Mouse (Mus musculus): ENCODE data around the gene Cyp4x1. TPM values are rescaled to one million over a fixed set of nuclear protein-coding genes. Genes with fewer than 3 reads are reported as not detected.

The Cyp4x1 gene
- total RNA-seq, 1 experiment from 2014 or later, result not detected

DNA sequence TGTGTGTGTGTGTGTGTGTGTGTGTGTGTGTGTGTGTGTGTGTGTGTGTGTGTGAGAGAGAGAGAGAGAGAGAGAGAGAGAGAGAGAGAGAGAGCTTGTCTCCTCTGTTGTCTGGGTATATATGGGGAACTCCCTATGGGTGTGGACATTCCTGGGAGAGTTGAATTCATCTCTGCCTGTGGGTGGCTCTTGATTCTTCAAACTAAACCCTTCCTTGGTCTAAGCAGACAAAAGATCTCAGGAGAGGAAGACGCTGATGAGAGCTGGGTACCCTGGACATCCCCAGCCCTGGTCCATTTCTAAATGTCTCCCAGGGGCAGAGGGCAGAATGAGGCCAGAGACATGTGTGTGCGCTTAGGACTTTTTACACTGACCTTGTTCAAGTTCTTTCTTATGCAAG, 40.0 kb downstream of the Cyp4x1 start:
- ATAC-seq (ENCODE audit: extremely low read depth, insufficient number of reproducible peaks, low FRiP score, poor library complexity, severe bottlenecking), result no peak

DNA sequence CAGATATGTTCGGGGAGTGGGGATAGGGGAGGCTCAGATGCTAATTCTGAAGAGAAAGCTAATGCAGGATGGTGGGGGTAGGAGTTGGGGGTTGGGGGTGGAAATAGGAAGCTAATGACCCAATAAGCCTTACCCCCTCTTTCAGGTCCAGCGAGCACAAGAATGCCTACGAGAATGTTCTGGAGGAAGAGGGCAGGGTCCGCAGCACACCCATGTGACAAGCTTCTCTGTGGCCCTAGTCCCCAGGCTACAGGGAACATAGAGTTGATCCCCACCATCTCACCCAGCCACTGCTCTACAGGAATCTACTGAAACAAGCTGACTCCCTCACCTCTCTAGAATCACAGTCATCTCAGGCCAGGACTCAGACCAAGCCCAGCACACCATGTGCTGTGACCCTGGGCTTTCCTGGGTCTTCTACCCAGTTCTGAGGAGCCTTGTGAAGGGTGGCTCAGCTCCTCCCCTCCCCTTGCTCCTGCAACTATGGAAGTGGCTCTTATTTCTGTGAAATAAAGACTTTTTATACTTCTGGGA, 40.7 kb downstream of the Cyp4x1 start:
- ATAC-seq (ENCODE audit: extremely low read depth, insufficient number of reproducible peaks, low FRiP score, poor library complexity, severe bottlenecking), result no peak

DNA sequence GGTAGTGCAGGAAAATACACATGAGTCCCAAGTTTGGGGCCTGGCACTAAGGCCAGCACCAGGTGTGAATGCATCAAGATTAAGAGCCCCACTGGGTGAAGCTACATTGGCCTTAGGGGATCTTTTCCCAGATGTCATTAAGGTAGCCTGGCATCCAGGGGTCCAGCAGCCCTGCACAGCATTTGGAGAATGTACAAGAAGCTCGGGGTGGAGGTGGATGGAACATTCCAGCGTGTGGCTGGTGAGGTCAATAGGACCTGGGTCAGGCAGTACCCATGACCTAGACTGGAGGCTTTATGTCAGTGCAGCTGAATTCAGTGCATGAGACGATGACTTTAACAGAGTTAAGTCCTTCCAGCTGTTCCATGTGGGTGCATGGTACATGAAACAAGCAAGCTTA, 42.3 kb downstream of the Cyp4x1 start:
- ATAC-seq (ENCODE audit: extremely low read depth, insufficient number of reproducible peaks, low FRiP score, poor library complexity, severe bottlenecking), result no peak

DNA sequence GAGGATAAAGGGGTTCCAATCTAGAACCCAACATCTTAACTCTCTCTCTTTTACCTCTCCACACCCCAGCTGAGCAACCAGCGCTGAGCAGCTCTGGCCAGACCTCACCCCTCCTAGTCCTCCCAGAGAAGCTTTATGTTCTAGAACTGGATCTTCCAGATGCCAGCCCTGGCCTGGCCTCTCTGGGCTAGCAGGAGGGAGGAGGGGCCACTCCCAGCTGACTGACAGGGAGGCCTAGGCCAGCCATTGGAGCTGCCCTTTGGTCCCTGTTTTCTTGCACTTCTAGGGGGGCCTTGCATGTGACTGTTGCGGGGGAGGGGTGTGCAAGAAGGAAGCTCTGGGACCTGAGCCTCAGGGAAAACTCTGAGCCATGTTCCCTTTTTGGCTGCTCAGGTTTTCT, 43.5 kb downstream of the Cyp4x1 start:
- ATAC-seq (ENCODE audit: extremely low read depth, insufficient number of reproducible peaks, low FRiP score, poor library complexity, severe bottlenecking), result no peak

DNA sequence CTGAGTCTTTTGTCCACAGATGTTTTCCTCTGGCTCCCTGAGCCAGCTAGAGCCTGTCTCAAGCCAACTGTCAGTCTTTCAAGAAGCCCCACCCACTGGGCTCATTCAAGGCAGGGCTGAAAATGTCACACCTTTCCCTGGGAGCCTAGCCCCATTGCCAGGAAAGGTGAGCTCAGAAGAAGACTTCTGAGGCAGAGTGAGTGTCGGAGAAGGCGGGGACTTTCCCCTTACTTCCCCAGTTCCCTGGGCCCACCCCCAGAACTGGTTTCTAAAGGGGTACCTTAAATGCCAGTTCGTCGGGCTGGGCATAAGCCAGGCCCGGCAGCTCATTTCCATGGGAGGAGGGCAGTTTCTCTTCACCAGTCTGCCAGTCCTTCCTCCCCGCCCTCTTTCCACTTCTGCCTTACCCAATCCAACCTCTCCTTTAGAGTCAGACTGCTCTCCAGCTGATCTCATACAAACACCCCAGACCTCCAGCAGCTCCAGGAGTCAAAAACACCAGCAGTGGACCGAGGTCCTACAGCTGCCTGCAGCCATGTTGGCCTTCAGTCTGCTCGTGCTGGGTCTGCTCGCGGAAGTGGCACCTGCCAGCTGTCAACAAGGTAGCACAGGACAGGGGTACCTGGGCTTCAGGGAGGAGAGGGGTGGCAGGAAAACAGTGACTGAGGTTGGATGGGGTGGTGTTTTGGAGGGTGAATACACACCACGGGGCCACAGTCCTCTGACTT, 45.3 kb downstream of the Cyp4x1 start, which contains the start of gene Pdzk1ip1:
Gene Pdzk1ip1, plus strand, starts transcription at position 98 of the 728 bp plus-strand sequence.
- ATAC-seq (ENCODE audit: extremely low read depth, insufficient number of reproducible peaks, low FRiP score, poor library complexity, severe bottlenecking), result no peak

DNA sequence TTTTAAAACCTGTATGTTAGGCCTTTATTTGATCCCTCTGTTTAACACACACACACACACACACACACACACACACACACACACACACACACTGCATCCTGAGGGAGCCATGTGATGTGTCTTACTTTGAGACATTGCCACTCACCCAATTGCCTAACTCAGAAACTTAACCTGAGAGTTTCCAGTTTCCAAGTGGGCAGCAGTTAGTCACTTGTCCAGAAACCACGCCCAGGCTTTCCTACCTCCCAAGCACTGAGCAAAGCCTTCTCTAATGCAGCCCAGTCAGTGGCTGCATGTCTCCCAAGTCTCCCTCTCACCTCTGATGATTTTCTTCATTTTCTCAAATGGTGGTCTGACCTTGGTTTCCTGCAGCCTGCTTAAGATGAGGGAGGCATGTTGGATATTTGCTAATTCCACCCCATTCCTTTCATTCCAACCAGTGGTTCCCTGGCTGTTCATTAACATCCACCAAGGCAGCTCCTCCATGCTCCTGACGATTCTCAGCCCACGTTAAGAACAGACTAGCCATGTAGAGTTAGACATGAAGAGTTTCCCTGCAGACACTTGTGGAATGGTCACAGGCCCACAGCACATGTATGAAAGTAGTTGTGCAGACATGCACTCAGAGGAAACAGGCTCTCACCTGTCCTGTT, 47.2 kb downstream of the Cyp4x1 start:
- no peak for ATAC-seq (ENCODE audit: extremely low read depth, insufficient number of reproducible peaks, low FRiP score, poor library complexity, severe bottlenecking)

DNA sequence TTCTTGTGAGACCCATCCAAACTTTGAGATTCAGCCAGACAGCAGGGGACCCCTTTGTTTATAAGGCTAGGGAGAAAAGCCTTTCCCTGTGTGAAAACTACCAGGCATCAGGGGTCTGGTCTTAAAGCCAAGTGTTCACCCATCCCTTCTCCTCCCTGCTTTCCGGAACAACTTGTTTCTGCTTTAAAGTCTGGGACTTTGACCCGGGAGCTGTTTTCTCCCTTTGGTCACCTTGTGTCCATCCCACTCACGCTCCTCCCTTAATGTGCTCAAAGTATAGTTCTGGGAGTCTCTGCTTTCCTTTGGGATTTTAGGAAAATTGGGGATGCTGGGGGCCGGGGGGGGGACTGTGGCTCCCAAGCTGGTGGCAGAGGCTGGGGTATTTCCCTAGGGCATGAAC, 47.8 kb downstream of the Cyp4x1 start:
- no peak for ATAC-seq (ENCODE audit: extremely low read depth, insufficient number of reproducible peaks, low FRiP score, poor library complexity, severe bottlenecking)

DNA sequence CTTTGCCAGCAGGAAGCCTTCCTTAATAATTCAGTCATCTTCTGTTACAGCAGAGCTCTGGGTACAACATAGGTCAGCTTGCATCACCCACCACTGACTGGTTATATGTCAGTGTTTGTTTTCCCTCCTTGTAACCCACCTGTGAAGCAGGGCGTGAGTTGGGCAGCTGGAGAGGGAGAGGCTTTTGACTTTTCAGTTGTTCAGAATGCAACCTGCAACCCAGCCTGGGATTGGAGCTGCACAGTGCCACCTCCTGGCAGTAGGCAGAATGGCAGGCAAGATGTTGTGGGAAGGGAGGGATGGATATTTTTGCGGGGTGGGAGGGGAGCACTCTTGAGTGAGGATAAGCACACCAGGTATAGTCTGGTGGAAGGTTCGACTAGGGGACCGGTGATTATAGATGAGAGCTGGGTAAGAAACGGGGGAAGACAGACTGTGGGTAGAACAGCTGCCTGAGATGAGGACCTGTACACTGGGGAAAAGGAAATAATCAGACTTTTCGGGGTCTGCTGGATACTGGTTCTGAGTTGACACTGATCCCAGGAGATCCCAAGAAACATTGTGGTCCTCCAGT, 48.5 kb downstream of the Cyp4x1 start:
- peak; percentile 79 for ATAC-seq (ENCODE audit: extremely low read depth, insufficient number of reproducible peaks, low FRiP score, poor library complexity, severe bottlenecking)

DNA sequence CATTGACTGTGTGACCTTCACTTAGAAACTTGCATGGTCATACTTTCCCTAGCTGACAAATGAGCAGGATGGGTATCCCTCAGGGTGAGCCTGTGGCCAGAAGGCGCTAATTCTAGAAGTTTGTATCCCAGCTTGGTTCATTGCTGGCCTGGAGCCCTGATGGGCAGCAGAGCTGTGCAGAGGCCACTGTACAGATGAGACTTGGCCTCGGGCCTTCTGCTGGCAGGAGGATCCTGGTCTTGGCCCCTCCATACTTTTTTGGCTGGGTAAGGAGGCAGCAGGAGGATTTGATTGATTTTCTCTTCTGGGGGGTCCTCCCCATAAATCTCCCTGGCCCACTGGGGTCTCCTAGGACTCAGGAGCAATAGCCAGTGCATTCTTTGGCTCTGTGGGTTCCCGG, 51.0 kb downstream of the Cyp4x1 start:
- ATAC-seq (ENCODE audit: extremely low read depth, insufficient number of reproducible peaks, low FRiP score, poor library complexity, severe bottlenecking), result no peak

DNA sequence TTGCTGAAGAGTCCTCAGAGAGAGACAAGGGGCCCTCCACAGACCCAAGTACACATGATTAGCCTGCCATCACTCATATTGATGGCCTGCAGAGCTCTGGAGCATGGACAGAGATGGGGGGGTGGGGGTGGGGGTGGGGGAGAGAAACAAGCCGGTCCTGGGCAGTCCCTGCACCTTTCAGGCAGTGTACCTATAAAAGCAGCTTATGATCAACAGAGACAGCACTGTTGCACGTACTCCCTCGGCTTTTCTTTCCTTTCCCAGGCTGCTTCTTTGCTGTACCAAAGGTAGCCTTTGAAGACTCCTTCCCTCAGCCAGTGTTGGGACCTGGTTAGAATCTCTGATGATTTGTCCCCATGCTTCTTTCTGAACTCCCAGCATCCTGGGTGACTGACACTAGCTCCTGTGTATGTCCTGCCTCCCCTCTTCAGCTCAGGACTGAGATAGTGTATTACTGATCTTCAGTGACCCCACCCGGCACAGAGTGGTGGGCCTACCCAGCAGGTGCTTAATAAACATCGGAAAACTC, 54.2 kb downstream of the Cyp4x1 start:
- no peak for ATAC-seq (ENCODE audit: extremely low read depth, insufficient number of reproducible peaks, low FRiP score, poor library complexity, severe bottlenecking)

DNA sequence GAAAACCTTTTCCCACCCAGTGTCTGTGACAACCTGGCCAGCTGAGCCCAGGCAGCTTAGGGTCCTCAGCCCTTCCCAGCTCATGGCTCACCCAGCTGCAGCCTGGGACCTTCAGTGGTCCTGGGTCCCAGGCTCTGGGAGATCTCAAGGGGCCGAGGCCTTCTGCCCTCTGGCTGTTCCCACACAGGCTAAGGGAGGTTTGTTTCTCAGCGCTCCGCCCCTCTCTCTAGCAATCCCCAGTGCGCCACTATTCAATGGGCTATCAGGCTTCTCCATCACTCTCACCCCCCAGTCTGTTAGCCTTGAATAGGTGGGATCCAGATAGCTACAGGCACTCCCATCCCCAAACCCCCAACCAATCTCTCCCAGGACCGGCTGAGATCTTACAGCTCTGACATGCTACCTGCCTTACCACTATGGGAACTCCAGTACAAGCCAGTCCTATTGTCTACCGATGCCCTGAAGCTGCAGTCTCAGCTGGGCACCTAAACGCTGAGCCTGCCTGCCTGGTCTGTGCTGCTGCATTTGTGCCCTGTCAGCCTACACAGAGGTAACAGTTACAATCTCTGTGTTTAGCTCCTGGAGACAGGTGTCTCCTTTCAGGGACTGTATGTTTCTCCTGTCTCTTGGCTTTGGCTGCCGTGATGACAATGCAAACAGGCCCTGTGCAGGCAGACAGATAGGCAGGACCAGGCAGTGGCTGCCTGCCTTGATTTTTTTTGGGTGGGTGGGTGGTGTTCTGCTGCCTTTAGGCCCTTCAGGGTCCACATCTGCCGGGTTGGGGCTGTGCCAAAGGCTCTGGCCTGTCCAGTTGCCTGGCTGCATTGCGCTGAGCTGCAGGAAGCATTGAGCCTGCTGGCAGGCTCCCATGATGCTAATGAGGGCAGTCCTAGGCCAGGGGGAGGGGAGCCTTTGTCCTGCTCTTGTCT, 54.9 kb downstream of the Cyp4x1 start:
- no peak for ATAC-seq (ENCODE audit: extremely low read depth, insufficient number of reproducible peaks, low FRiP score, poor library complexity, severe bottlenecking)

DNA sequence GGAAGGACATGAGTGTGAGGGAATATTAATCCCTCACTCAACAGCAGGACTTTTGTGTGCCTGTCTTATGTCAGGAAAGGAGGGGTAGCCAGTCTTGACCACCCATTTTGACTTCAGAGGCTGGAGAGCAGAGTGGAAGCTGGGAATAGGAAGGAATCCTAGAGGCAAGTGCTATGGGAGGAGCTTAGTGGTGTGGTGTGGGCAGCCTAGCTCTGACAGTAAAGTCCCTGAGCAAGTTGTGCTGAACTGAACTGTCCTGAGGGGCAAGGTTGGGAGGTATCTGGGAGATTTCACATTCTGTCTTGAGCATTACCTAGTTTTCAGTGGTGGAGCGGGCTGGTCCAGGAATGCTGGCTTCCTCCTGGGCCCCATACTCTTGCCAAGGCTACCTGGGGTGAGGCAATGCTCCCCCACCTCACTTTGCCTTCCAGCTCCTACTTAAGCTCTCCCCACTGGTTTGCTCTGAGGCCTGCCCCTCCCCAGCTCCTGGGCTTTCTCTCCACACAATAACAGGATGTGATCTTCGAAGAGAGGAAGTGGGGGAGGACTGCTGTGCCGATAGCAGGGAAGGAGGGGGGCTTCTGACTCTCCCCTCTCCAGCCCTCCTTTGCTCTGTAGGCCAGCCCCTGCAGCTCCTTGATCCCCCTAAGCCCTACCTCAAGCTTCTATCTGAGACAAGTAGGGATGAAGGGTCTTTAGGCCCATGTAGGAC, 58.7 kb downstream of the Cyp4x1 start:
- no peak for ATAC-seq (ENCODE audit: extremely low read depth, insufficient number of reproducible peaks, low FRiP score, poor library complexity, severe bottlenecking)

DNA sequence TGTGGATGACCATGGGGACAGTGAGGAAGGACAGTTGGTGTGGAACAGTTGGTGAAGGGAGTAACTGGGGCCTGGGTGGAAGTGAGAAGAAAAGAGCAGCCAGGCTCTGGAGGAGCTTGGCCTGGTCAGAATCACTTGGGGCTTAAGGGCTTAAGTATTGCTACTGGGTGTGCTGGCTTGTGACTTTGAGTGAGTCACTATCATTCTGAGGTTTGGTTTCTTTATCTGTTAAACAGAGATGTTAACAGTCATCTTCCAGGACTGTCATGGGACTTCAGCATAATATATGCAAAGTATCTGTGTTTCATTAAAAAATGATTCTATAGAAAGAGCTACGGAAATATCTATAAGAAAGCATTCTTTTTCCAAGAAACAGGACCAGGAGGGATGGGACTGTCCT, 59.3 kb downstream of the Cyp4x1 start:
- ATAC-seq (ENCODE audit: extremely low read depth, insufficient number of reproducible peaks, low FRiP score, poor library complexity, severe bottlenecking), result no peak

DNA sequence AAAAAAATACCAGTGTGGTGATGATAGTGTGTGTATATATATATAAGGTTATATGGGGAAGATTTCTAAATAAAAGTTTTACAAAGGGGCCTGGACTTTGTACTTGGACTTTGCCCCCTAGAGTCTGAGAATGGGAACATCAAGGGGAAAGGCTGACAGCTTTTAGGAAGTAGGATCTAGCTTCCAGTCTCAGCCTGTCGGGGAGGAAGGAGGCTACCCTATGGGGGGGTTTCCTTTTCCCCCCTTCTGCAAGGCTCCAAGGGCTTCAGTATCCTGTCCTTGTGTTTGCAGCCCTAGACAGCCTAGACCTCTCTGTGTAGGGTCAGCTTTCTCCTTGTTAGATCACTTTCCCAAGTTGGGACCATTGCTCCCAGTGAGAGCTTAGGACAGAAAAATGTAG, 62.4 kb downstream of the Cyp4x1 start:
- ATAC-seq (ENCODE audit: extremely low read depth, insufficient number of reproducible peaks, low FRiP score, poor library complexity, severe bottlenecking), result no peak

DNA sequence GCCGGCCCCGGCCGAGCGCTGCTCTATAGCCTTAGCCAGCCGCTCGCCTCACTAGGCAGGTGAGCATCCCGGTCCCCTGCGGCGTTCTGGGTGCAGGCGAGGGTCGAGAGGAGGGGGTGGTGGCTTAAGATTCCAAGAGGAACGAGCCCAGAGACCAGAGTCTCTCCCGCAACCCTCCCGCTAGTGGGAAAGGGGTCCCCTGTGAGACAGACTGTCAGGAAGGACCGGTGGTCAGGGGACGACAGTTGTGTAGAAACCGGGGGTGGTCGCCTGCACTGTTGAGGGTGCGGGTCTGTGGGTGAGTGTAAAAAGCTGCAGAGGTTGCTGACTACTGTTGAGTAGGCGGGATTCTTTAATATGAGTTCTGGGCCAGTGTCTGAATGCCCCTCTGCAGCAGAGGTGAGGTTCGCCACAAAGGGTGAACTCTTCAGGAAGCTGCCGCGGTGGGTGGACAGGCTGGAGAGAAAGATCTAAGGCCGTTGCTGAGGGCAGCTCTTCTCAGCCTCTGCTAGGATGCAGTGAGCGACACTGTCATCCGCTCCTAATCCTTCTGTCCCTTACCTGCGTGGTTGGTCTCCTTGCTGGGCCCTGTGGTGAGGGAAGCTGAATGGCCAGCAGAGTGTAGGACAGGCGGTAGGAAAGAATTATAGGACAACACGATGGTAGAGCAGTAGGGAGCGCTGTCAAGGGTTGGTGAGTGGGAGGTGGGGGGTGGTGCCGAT, 70.4 kb downstream of the Cyp4x1 start:
- ATAC-seq (ENCODE audit: extremely low read depth, insufficient number of reproducible peaks, low FRiP score, poor library complexity, severe bottlenecking), result no peak

DNA sequence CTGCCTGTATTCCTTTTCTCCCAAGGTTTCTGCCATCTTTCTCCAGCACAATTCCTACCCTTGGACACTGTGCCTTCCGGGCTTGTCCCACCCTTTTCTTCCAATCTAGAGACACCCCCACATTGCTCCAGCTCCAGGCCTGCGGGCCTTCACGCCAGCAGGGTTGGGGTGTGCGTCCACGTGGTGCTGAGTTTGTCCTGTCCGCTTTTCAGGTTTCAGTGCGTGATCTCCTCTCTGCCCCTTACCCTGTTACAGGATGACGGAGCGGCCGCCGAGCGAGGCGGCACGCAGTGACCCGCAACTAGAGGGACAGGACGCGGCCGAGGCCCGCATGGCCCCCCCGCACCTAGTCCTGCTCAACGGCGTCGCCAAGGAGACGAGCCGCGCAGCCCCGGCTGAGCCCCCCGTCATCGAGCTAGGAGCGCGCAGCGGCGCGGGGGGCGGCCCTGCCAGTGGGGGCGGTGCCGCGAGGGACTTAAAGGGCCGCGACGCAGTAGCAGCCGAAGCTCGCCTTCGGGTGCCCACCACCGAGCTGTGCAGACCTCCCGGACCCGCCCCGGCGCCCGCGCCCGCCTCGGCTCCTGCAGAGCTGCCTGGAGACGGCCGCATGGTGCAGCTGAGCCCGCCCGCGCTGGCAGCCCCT, 71.1 kb downstream of the Cyp4x1 start:
- peak; percentile 16; the same call in 1 of the 2 replicates for ATAC-seq (ENCODE audit: extremely low read depth, insufficient number of reproducible peaks, low FRiP score, poor library complexity, severe bottlenecking)

DNA sequence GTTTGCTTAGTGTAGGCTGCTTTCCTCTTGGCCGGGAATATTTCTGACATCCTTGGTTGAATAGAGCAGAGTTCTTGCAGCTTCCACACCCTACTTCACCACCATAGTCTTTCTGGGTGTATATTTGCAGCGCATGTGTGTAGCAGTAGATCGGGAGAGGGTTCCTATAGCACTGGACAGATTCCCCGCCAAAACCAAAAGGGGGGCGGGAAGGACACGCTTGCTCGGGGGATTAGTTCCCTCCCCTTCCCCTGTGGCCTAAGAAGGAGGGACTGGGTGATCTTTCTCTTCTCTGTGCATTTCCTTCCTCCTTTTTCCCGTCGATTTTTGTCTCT, 71.6 kb downstream of the Cyp4x1 start:
- no peak for ATAC-seq (ENCODE audit: extremely low read depth, insufficient number of reproducible peaks, low FRiP score, poor library complexity, severe bottlenecking)

Data from neutrophil, adult 5-6 weeks (primary cell).